Mouse (Mus musculus) bone marrow macrophage, adult 2 months (primary cell): ENCODE measurements around the gene Vdac2. TPM values are rescaled to one million over a fixed set of nuclear protein-coding genes. Genes with fewer than 3 reads are reported as not detected.

ENCODE experiments used
- H3K27ac ChIP-seq: 2 replicates; pipeline ENCODE4 v1.5.1; 2012; ENCODE audit warnings: low read depth, low read length; ENCODE audit not compliant: insufficient read depth
- H3K4me1 ChIP-seq: 2 replicates; pipeline ENCODE4 v1.6.1; 2012; ENCODE audit warnings: low read length; ENCODE audit not compliant: control insufficient read depth, insufficient read depth
- H3K4me3 ChIP-seq: 2 replicates; pipeline ENCODE4 v1.5.1; 2012; ENCODE audit warnings: mild to moderate bottlenecking, low read length, moderate library complexity; ENCODE audit not compliant: insufficient read depth
- CTCF ChIP-seq: IDR thresholded peaks from 2 replicates; pipeline ENCODE4 v1.5.1; 2012; ENCODE audit warnings: low read depth, mild to moderate bottlenecking, low read length, moderate library complexity
- POLR2A ChIP-seq: IDR thresholded peaks from 2 replicates; pipeline ENCODE4 v1.6.1; 2012; ENCODE audit warnings: mild to moderate bottlenecking, low read depth, low read length, borderline replicate concordance
- polyA plus RNA-seq: library from polyadenylated mRNA; stranded (reverse); fragments of >200 nt; gene quantifications from 2 replicates; pipeline ENCODE4 v1.2.4, GENCODE M21; 2012; ENCODE audit not compliant: missing spikeins, insufficient read depth, insufficient read length

The Vdac2 gene
- polyA plus RNA-seq, 1 experiment = 211 TPM

DNA sequence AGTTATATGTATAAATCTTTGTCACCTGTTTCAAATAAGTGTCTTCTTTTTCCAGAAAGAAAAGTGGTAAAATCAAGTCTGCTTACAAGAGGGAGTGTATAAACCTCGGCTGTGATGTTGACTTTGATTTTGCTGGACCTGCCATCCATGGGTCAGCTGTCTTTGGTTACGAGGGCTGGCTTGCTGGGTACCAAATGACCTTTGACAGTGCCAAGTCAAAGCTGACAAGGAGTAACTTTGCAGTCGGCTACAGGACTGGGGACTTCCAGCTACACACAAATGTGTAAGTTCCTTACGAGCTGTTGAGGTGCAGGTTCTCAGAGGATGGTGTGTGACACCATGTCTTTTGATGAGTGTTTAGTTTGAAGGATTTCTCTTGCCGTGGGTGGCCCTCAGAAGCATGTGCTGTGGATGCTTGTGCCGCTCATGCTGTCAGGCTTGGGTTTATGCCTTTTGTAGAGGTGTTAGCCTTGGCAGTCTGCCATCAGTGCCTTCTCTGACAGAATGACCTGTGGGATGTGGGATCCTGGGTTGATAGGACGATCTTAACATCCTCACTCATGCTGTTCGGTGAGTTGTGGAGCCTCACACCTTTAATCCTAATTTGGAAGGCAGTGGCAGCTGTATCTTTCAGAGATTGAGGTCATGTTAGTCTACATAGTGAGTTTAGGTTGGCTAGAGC is 13.4 kb downstream of the Vdac2 start:
- no peak for TF ChIP-seq CTCF
- no peak for TF ChIP-seq POLR2A
- H3K4me3 ChIP-seq = no peak overlapping the region

DNA sequence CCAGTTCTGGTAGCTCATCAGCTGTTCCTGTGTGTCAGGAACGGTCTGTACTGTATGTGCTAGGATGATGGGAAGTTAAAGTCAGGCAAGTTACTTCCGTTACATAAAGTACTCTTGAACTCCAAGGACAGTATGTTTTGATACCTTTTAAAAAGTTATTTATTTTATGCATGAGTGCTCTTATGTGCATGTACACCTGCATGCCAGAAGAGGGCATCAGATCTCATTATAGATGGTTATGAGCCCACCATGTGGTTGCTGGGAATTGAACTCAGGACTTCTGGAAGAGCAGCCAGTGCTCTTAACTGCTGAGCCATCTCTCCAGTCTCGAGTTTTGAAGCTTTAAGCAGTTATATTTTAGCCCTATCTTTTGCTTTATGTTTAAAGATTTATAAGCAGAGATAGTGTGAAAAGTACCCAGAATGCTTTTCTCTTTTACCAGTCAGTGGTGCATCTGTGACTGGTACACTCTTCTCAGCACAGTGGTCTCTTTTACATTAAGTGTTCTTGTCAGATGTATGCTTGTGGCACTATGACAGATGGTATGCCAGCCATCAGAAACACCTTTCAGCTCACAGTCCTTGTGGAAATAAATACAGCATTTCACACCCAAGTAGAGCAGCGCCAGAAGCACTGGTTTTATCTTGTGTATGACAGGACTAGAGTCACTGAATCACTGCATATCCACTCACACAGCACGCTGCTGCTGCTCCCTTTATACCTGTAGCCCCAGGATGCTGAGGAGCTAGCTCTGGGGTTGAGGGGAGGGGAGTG is 17.0 kb downstream of the Vdac2 start:
- peaks cover 10% of the 10 kb centered on the region for H3K4me1 ChIP-seq

More for the DNA sequence above, 13.4 kb downstream of the Vdac2 start:
- Histone ChIP-seq H3K27ac (no peak overlapping the region), H3K4me1 (peaks cover 16% of the 10 kb centered on the region)

GRCm38 (mm10) chr14:21843263-21843662 is 18.2 kb downstream of the Vdac2 start:
- Histone ChIP-seq H3K4me3 (no peak overlapping the region), H3K27ac (peak overlapping the region; percentile 39), H3K4me1 (peaks cover 11% of the 10 kb centered on the region)
- no peak for TF ChIP-seq CTCF
- TF ChIP-seq POLR2A = no peak

More for the DNA sequence above, 17.0 kb downstream of the Vdac2 start:
- no peak for TF ChIP-seq POLR2A
- TF ChIP-seq CTCF = no peak
- H3K4me3 ChIP-seq = no peak overlapping the region
- no peak overlapping the region for H3K27ac ChIP-seq

- Histone ChIP-seq H3K4me1 (peaks cover 14% of the 10 kb centered on the region), H3K27ac (no peak overlapping the region), H3K4me3 (peak overlapping the region; percentile 21)
- TF ChIP-seq POLR2A (no peak), CTCF (no peak)
Measured at GRCm38 (mm10) chr14:21846827-21847380, 21.9 kb downstream of the Vdac2 start.

GRCm38 (mm10) chr14:21847381-21848165 is 22.5 kb downstream of the Vdac2 start:
- peaks cover 16% of the 10 kb centered on the region for H3K4me1 ChIP-seq
- H3K27ac ChIP-seq = peak overlapping the region; percentile 83
- TF ChIP-seq CTCF (no peak), POLR2A (no peak)
- H3K4me3 ChIP-seq = peak overlapping the region; percentile 89

DNA sequence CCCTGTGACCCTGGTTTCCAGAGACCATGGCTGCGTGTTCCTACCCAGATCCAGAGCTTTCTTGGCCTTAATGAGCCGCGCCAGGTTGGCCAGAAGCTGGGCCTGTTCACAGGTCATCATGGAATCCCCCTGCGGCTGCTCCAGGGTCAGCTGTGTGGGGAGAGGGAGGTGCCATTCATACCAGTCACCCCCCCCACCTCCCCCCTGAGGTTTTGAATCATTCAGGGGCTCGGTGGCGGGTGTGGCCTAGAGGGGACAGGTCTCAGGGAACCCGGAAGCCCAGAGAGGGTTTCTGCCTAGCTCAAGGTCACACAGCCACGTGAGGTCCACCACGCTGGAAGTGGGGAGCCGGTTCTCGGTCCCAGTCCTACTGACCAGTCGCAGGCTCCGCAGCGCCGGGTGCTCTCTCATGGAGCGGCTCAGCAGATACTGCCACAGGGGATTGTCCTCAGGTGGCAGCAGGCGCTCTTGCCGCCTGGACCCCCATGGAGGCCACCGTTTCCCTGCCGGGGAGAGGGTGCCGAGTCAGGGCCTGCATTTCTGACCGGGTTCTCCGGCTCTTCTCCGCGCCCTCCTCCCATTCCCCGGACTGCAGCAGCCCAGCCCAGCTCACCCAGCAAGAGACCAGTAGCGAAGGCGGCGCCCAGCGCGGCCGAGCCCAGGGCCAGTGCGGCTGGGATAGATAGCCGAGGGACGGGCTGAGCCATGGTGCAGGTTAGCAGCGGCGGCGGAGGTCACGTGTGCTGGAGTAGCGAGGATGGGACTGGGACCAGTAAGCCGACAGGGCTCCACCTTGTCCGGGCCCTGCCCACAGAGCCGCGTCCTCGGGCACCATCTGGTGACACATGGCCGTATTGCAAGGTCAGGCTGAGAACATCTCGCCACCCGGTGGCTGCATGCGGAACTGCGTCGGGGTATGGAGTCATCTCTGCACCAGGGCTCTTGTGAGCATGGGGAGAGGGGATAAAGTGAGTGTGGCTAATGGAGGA is 23.4 kb downstream of the Vdac2 start, which contains the start of gene Comtd1:
Comtd1 (minus strand) TSS at position 812 of the 989 bp plus-strand sequence.
- H3K4me3 ChIP-seq = peak within 1 kb of the TSS; percentile 89
- peak; percentile 94 for TF ChIP-seq CTCF
- no peak for TF ChIP-seq POLR2A
- peak within 1 kb of the TSS; percentile 83 for H3K27ac ChIP-seq
- peaks cover 18% of the 10 kb centered on the region for H3K4me1 ChIP-seq

GRCm38 (mm10) chr14:21849524-21850418 is 24.7 kb downstream of the Vdac2 start:
- H3K27ac ChIP-seq = no peak overlapping the region
- H3K4me1 ChIP-seq = peaks cover 30% of the 10 kb centered on the region
- no peak overlapping the region for H3K4me3 ChIP-seq
- TF ChIP-seq CTCF (no peak), POLR2A (no peak)

- Histone ChIP-seq H3K4me1 (peaks cover 35% of the 10 kb centered on the region), H3K27ac (no peak overlapping the region), H3K4me3 (no peak overlapping the region)
- TF ChIP-seq POLR2A (no peak), CTCF (no peak)
Measured at GRCm38 (mm10) chr14:21850419-21851127, 25.5 kb downstream of the Vdac2 start.
